Mouse (Mus musculus) heart, postnatal 4 days (tissue): ENCODE data around the gene Muc1. TPM values are rescaled to one million over a fixed set of nuclear protein-coding genes. Genes with fewer than 3 reads are reported as not detected.
A peak's percentile ranks its signal among the peaks of the same experiment; 100 is the strongest.
"Not testable (repeated sequence)": the region's sequence is repeated elsewhere in the genome, so short reads cannot be mapped to it uniquely, and the experiment has no call there.

Experiments
- DNase-seq: peaks from one replicate; pipeline ENCODE4 v3.0.0; 2021
- total RNA-seq, 2 experiments: library from RNA; stranded (reverse); gene quantifications; 2 replicates each; pipeline ENCODE4 v1.2.3; 2021

Muc1 gene
- total RNA-seq, 2 experiments from 2014 or later = 0.61 to 0.74 TPM

- no peak for DNase-seq
These were observed 18.7 kb upstream of the Muc1 start for GRCm38 (mm10) chr3:89210162-89210561.

- peak; percentile 40 for DNase-seq
These were observed 18.1 kb upstream of the Muc1 start for GRCm38 (mm10) chr3:89210731-89211130.

- DNase-seq = peak; percentile 96
These were observed 14.9 kb upstream of the Muc1 start for GRCm38 (mm10) chr3:89213803-89214530.

- DNase-seq = peak; percentile 65
These were observed 14.0 kb upstream of the Muc1 start, which contains the start of gene Thbs3 for GRCm38 (mm10) chr3:89214681-89215411. Thbs3 (plus strand) TSS chr3:89215180.

- DNase-seq = peak; percentile 89
These were observed 13.0 kb upstream of the Muc1 start for GRCm38 (mm10) chr3:89215853-89216252.

- DNase-seq = not testable (repeated sequence)
These were observed 12.4 kb upstream of the Muc1 start for GRCm38 (mm10) chr3:89216407-89216806.

GRCm38 (mm10) chr3:89218271-89218670, 10.6 kb upstream of the Muc1 start:
- DNase-seq = no peak

- DNase-seq = no peak
These were observed 9.3 kb upstream of the Muc1 start for GRCm38 (mm10) chr3:89219546-89219945.

GRCm38 (mm10) chr3:89221167-89221566, 7.7 kb upstream of the Muc1 start:
- no peak for DNase-seq

GRCm38 (mm10) chr3:89224796-89225195, 4.1 kb upstream of the Muc1 start:
- no peak for DNase-seq

- DNase-seq = no peak
These were observed 3.5 kb upstream of the Muc1 start for GRCm38 (mm10) chr3:89225321-89225815.

GRCm38 (mm10) chr3:89225918-89226317, 2.9 kb upstream of the Muc1 start:
- no peak for DNase-seq

GRCm38 (mm10) chr3:89226361-89226760, 2.5 kb upstream of the Muc1 start:
- DNase-seq = no peak

GRCm38 (mm10) chr3:89226900-89227299, 2.0 kb upstream of the Muc1 start, which contains the start of gene Mtx1:
Mtx1 (minus strand) TSS chr3:89227088.
- DNase-seq = no peak

- DNase-seq = peak; percentile 89
These were observed 1.3 kb upstream of the Muc1 start for GRCm38 (mm10) chr3:89227307-89228179.

- DNase-seq = peak; percentile 94
These were observed 692 bp upstream of the Muc1 start for GRCm38 (mm10) chr3:89228180-89228549.

- DNase-seq = no peak
These were observed 419 bp downstream of the Muc1 start for GRCm38 (mm10) chr3:89229276-89229675.

- no peak for DNase-seq
These were observed 1.7 kb downstream of the Muc1 start for GRCm38 (mm10) chr3:89230561-89230960.

- no peak for DNase-seq
These were observed 2.5 kb downstream of the Muc1 start for GRCm38 (mm10) chr3:89231345-89231744.

- DNase-seq = no peak
These were observed 3.0 kb downstream of the Muc1 start for GRCm38 (mm10) chr3:89231772-89232275.

- DNase-seq = no peak
These were observed 3.8 kb downstream of the Muc1 start for GRCm38 (mm10) chr3:89232614-89233013.

GRCm38 (mm10) chr3:89233562-89234110, 4.8 kb downstream of the Muc1 start:
- peak; percentile 69 for DNase-seq
